Mouse (Mus musculus) lung, embryonic 15.5 days (tissue): ENCODE measurements around the gene Utp3. TPM values are rescaled to one million over a fixed set of nuclear protein-coding genes. Genes with fewer than 3 reads are reported as not detected.

Source experiments
- ATAC-seq: fragments of 200-750 bp; cut with Nextera tagmentation; 2 replicates; pipeline ENCODE4 v1.8.0; 2017; ENCODE audit warnings: moderate number of reproducible peaks, borderline replicate concordance; ENCODE audit not compliant: low FRiP score, low TSS enrichment; ENCODE audit errors: extremely low read depth
- H3K27ac ChIP-seq: fragments of 300-500 bp; sonication (generic); 2 replicates; pipeline ENCODE4 v1.5.1; 2015; ENCODE audit warnings: moderate library complexity, mild to moderate bottlenecking, inconsistent platforms
- H3K27me3 ChIP-seq: fragments of 300-500 bp; sonication (generic); 2 replicates; pipeline ENCODE4 v1.6.1; 2015; ENCODE audit warnings: inconsistent platforms
- H3K36me3 ChIP-seq: fragments of 300-500 bp; sonication (generic); 2 replicates; pipeline ENCODE4 v1.6.1; 2015; ENCODE audit warnings: inconsistent platforms
- H3K4me1 ChIP-seq: fragments of 300-500 bp; sonication (generic); 2 replicates; pipeline ENCODE4 v1.6.1; 2015; ENCODE audit warnings: inconsistent platforms
- H3K4me2 ChIP-seq: fragments of 300-500 bp; sonication (generic); 2 replicates; pipeline ENCODE4 v1.6.1; 2015; ENCODE audit warnings: inconsistent platforms, mild to moderate bottlenecking, moderate library complexity
- H3K4me3 ChIP-seq: fragments of 300-500 bp; sonication (generic); 2 replicates; pipeline ENCODE4 v1.5.1; 2015; ENCODE audit warnings: mild to moderate bottlenecking, inconsistent platforms
- H3K9ac ChIP-seq: fragments of 300-500 bp; sonication (generic); 2 replicates; pipeline ENCODE4 v1.6.1; 2015; ENCODE audit warnings: inconsistent platforms
- H3K9me3 ChIP-seq: fragments of 300-500 bp; sonication (generic); 2 replicates; pipeline ENCODE4 v1.6.1; 2016; ENCODE audit warnings: inconsistent platforms
- WGBS: fragments of 180-500 bp; shearing (Covaris S2); methylation state at CpG from one replicate; pipeline ENCODE4 v1.1.7; 2015; 5-methylcytosine and 5-hydroxymethylcytosine counted together
- polyA plus RNA-seq: library from polyadenylated mRNA; unstranded; fragments of >200 nt; fragmentation: Nextera tagmentation; extraction: Ambion mirVana; gene quantifications from 2 replicates; pipeline ENCODE4 v1.2.1, GENCODE M21; 2015

The Utp3 gene
- polyA plus RNA-seq, 1 experiment from 2014 or later: 66.7 TPM

- Histone ChIP-seq H3K27me3 (no peaks in the 10 kb centered on the region), H3K4me3 (no peak overlapping the region), H3K36me3 (peaks cover 7% of the 10 kb centered on the region; the same call in 1 of the 2 replicates), H3K9me3 (no peaks in the 10 kb centered on the region), H3K27ac (no peak overlapping the region), H3K4me2 (no peak overlapping the region), H3K4me1 (peaks cover 12% of the 10 kb centered on the region), H3K9ac (no peak overlapping the region)
- WGBS: 7% methylated on average over 1 of the region's 1 CpGs
- no peak for ATAC-seq
Observed at GRCm38 (mm10) chr5:88558991-88559390, 4.7 kb downstream of the Utp3 start.

GRCm38 (mm10) chr5:88561080-88561814 is 7.0 kb downstream of the Utp3 start:
- no peak overlapping the region for H3K27ac ChIP-seq
- no peak overlapping the region for H3K9ac ChIP-seq
- 79% methylated on average over 9 of the region's 9 CpGs for WGBS
- no peak for ATAC-seq
- H3K36me3 ChIP-seq: peaks cover 7% of the 10 kb centered on the region; the same call in 1 of the 2 replicates
- no peak overlapping the region for H3K4me2 ChIP-seq
- peaks cover 4% of the 10 kb centered on the region; the same call in 1 of the 2 replicates for H3K4me1 ChIP-seq
- H3K4me3 ChIP-seq: no peak overlapping the region
- H3K27me3 ChIP-seq: no peaks in the 10 kb centered on the region
- H3K9me3 ChIP-seq: no peaks in the 10 kb centered on the region

DNA sequence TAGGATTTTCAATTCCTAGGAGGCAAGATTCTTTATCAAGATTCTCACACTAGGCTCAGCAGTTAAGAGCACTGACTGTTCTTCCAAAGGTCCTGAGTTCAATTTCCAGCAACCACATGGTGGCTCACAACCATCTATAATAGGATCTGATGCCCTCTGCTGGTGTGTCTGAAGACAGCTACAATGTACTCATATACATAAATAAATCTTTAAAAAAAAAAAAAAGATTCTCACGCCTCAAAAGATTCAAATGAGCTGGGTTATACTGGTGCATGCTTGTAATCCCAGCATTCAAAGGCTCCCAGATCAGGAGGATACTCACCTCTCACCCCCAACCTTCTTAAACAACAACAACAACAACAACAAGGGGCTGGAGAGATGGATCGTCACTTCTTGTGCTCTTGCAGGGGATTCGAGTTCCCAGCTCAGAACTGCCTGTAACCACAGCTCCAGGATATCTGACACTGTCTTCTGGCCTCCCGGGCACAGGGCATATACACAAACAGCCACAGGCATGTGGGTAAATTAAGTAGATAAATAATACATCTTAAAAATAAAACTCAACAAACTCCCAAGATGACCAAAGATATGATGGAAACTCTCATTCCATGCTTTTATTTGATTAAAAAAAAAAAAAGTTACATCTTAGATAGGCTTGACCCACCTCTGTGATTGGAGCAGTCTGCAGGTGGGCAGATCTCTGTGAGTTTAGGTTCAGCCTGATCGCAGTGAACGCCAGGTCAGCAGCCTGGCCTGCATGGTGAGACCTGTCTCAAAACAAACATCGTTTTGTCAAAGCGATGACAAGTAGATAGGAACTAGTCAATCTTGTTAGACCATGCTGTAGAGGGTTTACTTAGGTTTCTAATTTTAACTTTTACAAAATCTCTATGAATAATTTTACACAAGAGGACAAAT is 8.9 kb downstream of the Utp3 start:
- no peak overlapping the region for H3K4me2 ChIP-seq
- no peak for ATAC-seq
- H3K9me3 ChIP-seq: no peaks in the 10 kb centered on the region
- no peaks in the 10 kb centered on the region for H3K36me3 ChIP-seq
- 52% methylated on average over 8 of the region's 8 CpGs for WGBS
- no peak overlapping the region for H3K27ac ChIP-seq
- no peaks in the 10 kb centered on the region for H3K27me3 ChIP-seq
- no peak overlapping the region for H3K9ac ChIP-seq
- H3K4me3 ChIP-seq: no peak overlapping the region
- peaks cover 12% of the 10 kb centered on the region for H3K4me1 ChIP-seq

- Histone ChIP-seq H3K4me1 (peaks cover 12% of the 10 kb centered on the region), H3K9ac (peak within 1 kb of the TSS; percentile 60), H3K9me3 (no peaks in the 10 kb centered on the region), H3K4me3 (peak within 1 kb of the TSS; percentile 89), H3K27ac (peak within 1 kb of the TSS; percentile 92), H3K4me2 (peak within 1 kb of the TSS; percentile 76), H3K36me3 (no peaks in the 10 kb centered on the region), H3K27me3 (no peaks in the 10 kb centered on the region)
- ATAC-seq: peak; percentile 92
- under 1% methylated on average over 55 of the region's 71 CpGs for WGBS
Observed at GRCm38 (mm10) chr5:88564501-88565147, 10.4 kb downstream of the Utp3 start, which contains the start of gene Rufy3. TSS of gene Rufy3 (plus strand) at chr5:88565040.

DNA sequence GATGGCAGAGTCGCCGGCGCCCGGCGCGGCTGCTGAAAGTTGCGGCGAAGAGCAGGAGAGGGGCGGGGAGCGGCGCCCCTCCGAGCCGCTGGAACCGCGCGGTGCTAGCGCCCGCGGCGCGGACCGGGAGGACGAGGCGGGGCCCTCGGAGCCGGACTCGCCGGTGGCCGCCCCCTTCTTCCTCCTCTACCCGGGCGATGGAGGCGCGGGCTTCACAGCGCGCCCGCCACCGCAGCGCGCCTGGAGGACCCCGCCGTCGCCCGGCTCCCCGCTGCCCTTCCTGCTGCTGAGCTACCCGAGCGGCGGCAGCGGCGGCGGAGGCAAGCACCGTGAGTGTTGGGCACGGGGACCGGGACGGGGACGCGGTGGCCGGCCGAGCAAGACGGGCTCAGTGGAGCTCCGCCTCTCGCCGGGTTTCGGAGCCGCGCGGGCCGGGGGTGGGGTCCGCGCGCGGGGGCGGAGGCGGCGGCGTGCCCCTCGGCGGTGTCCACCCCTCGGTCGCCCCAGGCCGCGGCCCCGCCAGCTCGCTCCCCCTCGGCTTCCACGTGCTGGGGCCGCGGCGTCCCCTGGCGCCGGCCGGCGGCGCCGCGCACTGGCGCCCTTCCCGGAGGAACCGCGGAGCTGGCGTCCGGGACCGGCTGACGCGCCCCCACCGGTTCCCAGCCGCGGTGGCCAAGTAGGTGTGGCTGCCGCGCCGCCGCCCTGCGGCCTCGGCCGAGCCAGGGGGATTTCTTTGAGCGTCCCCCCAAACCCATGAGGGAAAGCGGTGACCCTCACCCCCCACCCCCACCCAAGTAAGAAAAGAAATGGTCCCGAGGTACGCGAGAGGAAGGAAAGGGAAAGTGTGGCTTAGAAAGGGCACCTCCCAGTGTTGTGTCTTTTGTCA is 11.1 kb downstream of the Utp3 start:
- Histone ChIP-seq H3K4me1 (peaks cover 12% of the 10 kb centered on the region), H3K27ac (peak overlapping the region; percentile 92), H3K36me3 (no peaks in the 10 kb centered on the region), H3K4me3 (peak overlapping the region; percentile 89), H3K4me2 (peak overlapping the region; percentile 76), H3K27me3 (no peaks in the 10 kb centered on the region), H3K9ac (peak overlapping the region; percentile 60), H3K9me3 (no peaks in the 10 kb centered on the region)
- WGBS: under 1% methylated on average over 100 of the region's 119 CpGs
- ATAC-seq: peak; percentile 81

DNA sequence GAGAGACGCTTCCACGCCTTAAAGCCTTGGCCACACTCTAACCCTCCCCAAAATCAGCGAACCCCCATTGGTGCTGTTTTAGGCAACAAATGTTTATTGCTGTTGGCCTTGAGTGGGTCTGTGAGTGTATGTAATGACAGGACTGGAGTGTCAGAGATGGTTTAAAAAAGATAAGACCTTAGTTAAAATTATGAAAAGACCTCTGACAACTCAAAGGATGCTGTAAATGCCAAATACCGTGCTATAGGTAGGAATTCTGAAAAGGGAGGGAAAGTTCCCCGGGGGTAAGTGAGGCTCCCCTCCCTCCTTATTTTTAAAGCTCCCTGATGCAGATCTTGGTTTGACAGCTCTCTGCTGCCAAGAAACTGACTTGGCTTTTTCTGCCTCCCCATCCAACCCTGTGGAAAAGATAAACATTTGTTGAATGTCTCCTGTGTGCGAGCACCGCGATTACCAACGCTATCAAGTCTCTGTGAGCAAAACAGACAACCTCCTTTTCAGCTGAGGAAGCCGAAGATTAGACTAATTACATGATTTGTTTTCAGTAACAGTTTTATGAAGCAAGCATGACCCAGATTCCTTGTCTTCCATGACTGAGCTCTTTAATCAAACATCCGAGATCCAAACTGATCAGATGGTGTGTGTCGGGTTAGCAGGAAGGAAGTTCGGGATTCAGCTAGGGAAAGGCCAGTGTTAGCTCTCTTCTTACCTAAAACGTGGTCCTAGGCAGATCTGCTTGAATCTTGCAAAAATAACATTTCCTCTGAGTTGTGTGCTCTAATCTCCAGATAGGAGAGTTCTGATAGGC is 12.0 kb downstream of the Utp3 start:
- WGBS: 2% methylated on average over 14 of the region's 14 CpGs
- peak overlapping the region; percentile 89 for H3K4me3 ChIP-seq
- no peaks in the 10 kb centered on the region for H3K27me3 ChIP-seq
- H3K36me3 ChIP-seq: peaks cover 4% of the 10 kb centered on the region; the same call in 1 of the 2 replicates
- ATAC-seq: no peak
- H3K9me3 ChIP-seq: no peaks in the 10 kb centered on the region
- H3K9ac ChIP-seq: peak overlapping the region; percentile 60
- H3K4me1 ChIP-seq: peaks cover 12% of the 10 kb centered on the region
- peak overlapping the region; percentile 76 for H3K4me2 ChIP-seq
- peak overlapping the region; percentile 92 for H3K27ac ChIP-seq

GRCm38 (mm10) chr5:88569541-88569940 is 15.3 kb downstream of the Utp3 start:
- no peaks in the 10 kb centered on the region for H3K9me3 ChIP-seq
- no peak overlapping the region for H3K4me3 ChIP-seq
- H3K4me2 ChIP-seq: no peak overlapping the region
- H3K36me3 ChIP-seq: peaks cover 4% of the 10 kb centered on the region; the same call in 1 of the 2 replicates
- H3K4me1 ChIP-seq: peaks cover 12% of the 10 kb centered on the region
- no peak overlapping the region for H3K9ac ChIP-seq
- ATAC-seq: no peak
- WGBS: 95% methylated on average over 3 of the region's 3 CpGs
- no peak overlapping the region for H3K27ac ChIP-seq
- H3K27me3 ChIP-seq: no peaks in the 10 kb centered on the region

GRCm38 (mm10) chr5:88574829-88575228 is 20.6 kb downstream of the Utp3 start:
- peaks cover 7% of the 10 kb centered on the region for H3K4me1 ChIP-seq
- H3K4me2 ChIP-seq: no peak overlapping the region
- no peak for ATAC-seq
- H3K9me3 ChIP-seq: no peaks in the 10 kb centered on the region
- H3K9ac ChIP-seq: no peak overlapping the region
- H3K27ac ChIP-seq: no peak overlapping the region
- 88% methylated on average over 3 of the region's 3 CpGs for WGBS
- no peaks in the 10 kb centered on the region for H3K27me3 ChIP-seq
- H3K4me3 ChIP-seq: no peak overlapping the region
- H3K36me3 ChIP-seq: peaks cover 4% of the 10 kb centered on the region; the same call in 1 of the 2 replicates

- peaks cover 1% of the 10 kb centered on the region; the same call in 1 of the 2 replicates for H3K36me3 ChIP-seq
- H3K9ac ChIP-seq: no peak overlapping the region
- H3K27me3 ChIP-seq: no peaks in the 10 kb centered on the region
- 56% methylated on average over 3 of the region's 3 CpGs for WGBS
- ATAC-seq: no peak; the same call in 1 of the 2 replicates
- no peak overlapping the region for H3K4me2 ChIP-seq
- 0 out of 2 replicates have a peak overlapping the region, but pooled peaks have one; percentile 15 for H3K27ac ChIP-seq
- no peaks in the 10 kb centered on the region for H3K9me3 ChIP-seq
- H3K4me3 ChIP-seq: no peak overlapping the region
- peaks cover 7% of the 10 kb centered on the region for H3K4me1 ChIP-seq
Observed at GRCm38 (mm10) chr5:88575506-88576338, 21.5 kb downstream of the Utp3 start.

DNA sequence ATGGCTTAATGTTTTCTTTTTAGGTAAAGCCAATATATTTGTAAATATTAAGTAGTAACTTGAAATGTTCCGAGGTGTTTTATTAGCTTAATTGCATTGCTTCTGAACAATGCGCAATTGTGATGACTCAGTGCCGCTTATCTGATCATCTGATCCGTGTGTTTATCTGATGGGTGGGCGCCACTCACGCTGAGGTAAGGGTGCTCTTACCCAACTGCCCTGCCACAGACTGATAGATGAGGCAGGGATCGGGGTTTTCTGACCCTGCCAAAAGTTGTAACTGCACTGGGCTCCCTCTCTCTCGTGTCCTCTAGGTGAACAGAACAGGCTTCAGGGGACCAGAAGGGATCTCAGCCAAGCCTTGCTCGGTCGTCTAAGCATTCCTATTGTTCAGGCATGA is 26.4 kb downstream of the Utp3 start:
- 58% methylated on average over 10 of the region's 10 CpGs for WGBS
- H3K36me3 ChIP-seq: no peaks in the 10 kb centered on the region

More for the DNA sequence above, 26.4 kb downstream of the Utp3 start:
- peaks cover 16% of the 10 kb centered on the region for H3K4me1 ChIP-seq
- ATAC-seq: no peak
- no peak overlapping the region for H3K4me2 ChIP-seq
- no peaks in the 10 kb centered on the region for H3K9me3 ChIP-seq
- no peak overlapping the region for H3K4me3 ChIP-seq
- H3K27ac ChIP-seq: no peak overlapping the region
- no peak overlapping the region for H3K9ac ChIP-seq
- no peaks in the 10 kb centered on the region for H3K27me3 ChIP-seq
